Mouse (Mus musculus): Measurements from ENCODE around the gene Snu13.
A peak's percentile ranks its signal among the peaks of the same experiment; 100 is the strongest.

Gene Snu13

GRCm38 (mm10) chr15:82027276-82027675 lies 20.1 kb downstream of the Snu13 start:
- DNase-seq (ENCODE audit: low read depth, low spot score), result no peak

GRCm38 (mm10) chr15:82023965-82024635 lies 23.3 kb downstream of the Snu13 start:
- DNase-seq (ENCODE audit: low read depth, low spot score), result no peak

GRCm38 (mm10) chr15:82022535-82023088 lies 24.8 kb downstream of the Snu13 start:
- DNase-seq (ENCODE audit: low read depth, low spot score), result no peak

GRCm38 (mm10) chr15:82019288-82019687 lies 28.1 kb downstream of the Snu13 start:
- no peak for DNase-seq (ENCODE audit: low read depth, low spot score)

GRCm38 (mm10) chr15:82017461-82017860 lies 29.9 kb downstream of the Snu13 start:
- DNase-seq (ENCODE audit: low read depth, low spot score), result no peak

GRCm38 (mm10) chr15:82016830-82017229 lies 30.6 kb downstream of the Snu13 start:
- DNase-seq (ENCODE audit: low read depth, low spot score), result no peak

- DNase-seq (ENCODE audit: low read depth, low spot score), result peak; percentile 97
Measured at GRCm38 (mm10) chr15:82016101-82016808, 31.1 kb downstream of the Snu13 start.

GRCm38 (mm10) chr15:82015392-82016100 lies 31.9 kb downstream of the Snu13 start:
- peak; percentile 20 for DNase-seq (ENCODE audit: low read depth, low spot score)

- DNase-seq (ENCODE audit: low read depth, low spot score), result no peak
Measured at GRCm38 (mm10) chr15:82014745-82015391, 32.5 kb downstream of the Snu13 start.

GRCm38 (mm10) chr15:82011947-82012346 lies 35.5 kb downstream of the Snu13 start:
- no peak for DNase-seq (ENCODE audit: low read depth, low spot score)

- DNase-seq (ENCODE audit: low read depth, low spot score), result no peak
Measured at GRCm38 (mm10) chr15:82004257-82004656, 43.1 kb downstream of the Snu13 start.

GRCm38 (mm10) chr15:81993992-81994391 lies 53.4 kb downstream of the Snu13 start:
- DNase-seq (ENCODE audit: low read depth, low spot score), result no peak

- no peak for DNase-seq (ENCODE audit: low read depth, low spot score)
Measured at GRCm38 (mm10) chr15:81990549-81990948, 56.8 kb downstream of the Snu13 start.

All from retina, postnatal 7 days (tissue).